In the genomic region with DNA sequence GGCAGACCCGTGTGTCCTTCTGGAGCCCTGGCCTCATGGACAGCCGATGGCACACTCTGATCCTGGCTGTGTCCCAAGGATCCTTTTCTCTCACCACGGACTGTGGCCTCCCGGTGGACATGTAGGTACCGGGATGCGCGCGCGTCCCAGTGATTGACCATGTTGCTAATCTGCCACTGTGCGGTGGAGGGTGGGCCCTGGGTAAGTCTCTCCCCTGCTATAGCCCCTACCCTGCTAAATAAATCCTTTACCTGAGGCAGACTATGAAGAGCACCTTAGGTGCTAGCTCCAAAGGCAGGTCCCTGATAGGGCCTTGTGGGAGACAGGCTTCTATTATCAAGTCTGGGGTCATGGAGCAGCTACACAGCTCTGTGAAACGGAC, we compare ENCODE assay signal across 10 mouse cellular contexts. TPM values are rescaled to one million over a fixed set of nuclear protein-coding genes. Genes with fewer than 3 reads are reported as not detected.
DNase-seq lines count a peak whose midpoint lies in the region; ATAC-seq and TF ChIP-seq lines count a peak whose summit lies in the region.
"Had no signal": no experiment of that assay in that cellular context is flagged by ENCODE, and none has a peak within 500 bp of the region (broad histone marks: within the 10 kb centered on the region; RNA-seq: fewer than 3 reads in every experiment).

No protein-coding gene starts in this region.

- H3K9ac ChIP-seq in liver, adult 2 months (ENCODE audit: low read depth, low read length), result no peak overlapping the region
- H3K9ac ChIP-seq in forebrain, embryonic 13.5 days, result peak overlapping the region; percentile 27; the same call in 1 of the 2 replicates
- H3K9ac ChIP-seq in limb, embryonic 11.5 days (ENCODE audit: low read length), result 0 out of 2 replicates have a peak overlapping the region, but pooled peaks have one; percentile 13
- H3K9ac ChIP-seq in neural tube, embryonic 12.5 days, result no peak overlapping the region
- no peak overlapping the region for H3K9ac ChIP-seq in heart, adult 2 months (ENCODE audit: low read depth, low read length)

- H3K36me3 ChIP-seq in liver, adult 2 months (ENCODE audit: control insufficient read depth, insufficient read depth, low read length), result no peaks in the 10 kb centered on the region
- H3K36me3 ChIP-seq in forebrain, embryonic 13.5 days (ENCODE audit: poor library complexity, severe bottlenecking), result no peaks in the 10 kb centered on the region
- H3K36me3 ChIP-seq in limb, embryonic 11.5 days (ENCODE audit: control insufficient read depth, insufficient read depth, low read length), result no peaks in the 10 kb centered on the region
- H3K36me3 ChIP-seq in neural tube, embryonic 12.5 days, result no peaks in the 10 kb centered on the region
- no peaks in the 10 kb centered on the region for H3K36me3 ChIP-seq in heart, adult 2 months (ENCODE audit: control insufficient read depth, insufficient read depth, low read length)

- no peaks in the 10 kb centered on the region for H3K4me1 ChIP-seq in liver, adult 2 months (ENCODE audit: control insufficient read depth, insufficient read depth, low read length)
- H3K4me1 ChIP-seq in forebrain, embryonic 13.5 days, result 0 out of 2 replicates have a peak, but pooled peaks cover 5% of the 10 kb centered on the region
- no peaks in the 10 kb centered on the region for H3K4me1 ChIP-seq in limb, embryonic 11.5 days (ENCODE audit: control insufficient read depth, insufficient read depth, low read length)
- H3K4me1 ChIP-seq in neural tube, embryonic 12.5 days, result peaks cover 6% of the 10 kb centered on the region; the same call in 1 of the 2 replicates
- no peaks in the 10 kb centered on the region for H3K4me1 ChIP-seq in heart, adult 2 months (ENCODE audit: control insufficient read depth, insufficient read depth, low read length)

- H3K27me3 ChIP-seq in liver, adult 2 months (ENCODE audit: control insufficient read depth, insufficient read depth, low read length), result no peaks in the 10 kb centered on the region
- no peaks in the 10 kb centered on the region; the same call in 1 of the 2 replicates for H3K27me3 ChIP-seq in forebrain, embryonic 13.5 days
- no peaks in the 10 kb centered on the region for H3K27me3 ChIP-seq in limb, embryonic 11.5 days (ENCODE audit: control insufficient read depth, insufficient read depth, low read length)
- H3K27me3 ChIP-seq in neural tube, embryonic 12.5 days (replicated peaks), result no peaks in the 10 kb centered on the region
- H3K27me3 ChIP-seq in heart, adult 2 months (ENCODE audit: control insufficient read depth, insufficient read depth, low read length), result no peaks in the 10 kb centered on the region

- no peak for DNase-seq in liver, adult 2 months (ENCODE audit: extremely low read depth, low read depth, low spot score)
- DNase-seq in liver, result no peak
- DNase-seq in limb, embryonic 11.5 days (ENCODE audit: low spot score), result no peak
- no peak for DNase-seq in adrenal gland, adult (ENCODE audit: inconsistent age in 2 of 2, low spot score in 1 of 2)
- DNase-seq in retina, embryonic 14.5 days (ENCODE audit: low spot score), result no peak
- no peak for DNase-seq in heart, adult 2 months
- DNase-seq: gastrocnemius, postnatal 25 days had no signal

- H3K4me2 ChIP-seq in forebrain, embryonic 13.5 days, result peak overlapping the region; percentile 44
- peak overlapping the region; percentile 36 for H3K4me2 ChIP-seq in limb, embryonic 11.5 days (ENCODE audit: low read depth, severe bottlenecking)
- peak overlapping the region; percentile 50 for H3K4me2 ChIP-seq in neural tube, embryonic 12.5 days (replicated peaks)

- no peaks in the 10 kb centered on the region for H3K79me2 ChIP-seq in liver, adult 2 months (ENCODE audit: control insufficient read depth, insufficient read depth, low read length)
- no peaks in the 10 kb centered on the region for H3K79me2 ChIP-seq in heart, adult 2 months (replicated peaks; ENCODE audit: control insufficient read depth, insufficient read depth, low read length)

- TF ChIP-seq POLR2A in liver, adult 2 months (IDR thresholded peaks at IDR 0.05; ENCODE audit: extremely low read depth, insufficient read depth, low read length), result no peak
- no peak for TF ChIP-seq POLR2A in heart, adult 2 months (IDR thresholded peaks at IDR 0.05; ENCODE audit: insufficient read depth, low read depth, low read length)

- TF ChIP-seq EP300 in heart, adult 2 months (IDR thresholded peaks at IDR 0.05; ENCODE audit: insufficient read depth, low read depth, low read length), result no peak

- no peak overlapping the region for H3K27ac ChIP-seq in liver, adult 2 months (replicated peaks; ENCODE audit: insufficient read depth, low read depth, low read length)
- H3K27ac ChIP-seq in forebrain, embryonic 13.5 days, result no peak overlapping the region
- H3K27ac ChIP-seq in limb, embryonic 11.5 days (replicated peaks; ENCODE audit: low read depth, low read length), result no peak overlapping the region
- H3K27ac ChIP-seq in neural tube, embryonic 12.5 days, result no peak overlapping the region
- no peak overlapping the region for H3K27ac ChIP-seq in heart, adult 2 months

- WGBS in liver, adult 2 months, result 44% methylated on average over 11 of the region's 11 CpGs
- WGBS in forebrain, embryonic 13.5 days, result 40% methylated on average over 11 of the region's 11 CpGs
- 30% methylated on average over 11 of the region's 11 CpGs for WGBS in limb, embryonic 11.5 days
- 37% methylated on average over 11 of the region's 11 CpGs for WGBS in neural tube, embryonic 12.5 days
- 32% methylated on average over 11 of the region's 11 CpGs for WGBS in heart, adult 2 months

- no peak for ATAC-seq in forebrain, embryonic 13.5 days
- no peak for ATAC-seq in limb, embryonic 11.5 days (ENCODE audit: insufficient number of reproducible peaks, low FRiP score, low TSS enrichment, low read depth)
- ATAC-seq in neural tube, embryonic 12.5 days (ENCODE audit: low FRiP score, low read depth), result peak; percentile 56

- no peak for TF ChIP-seq CTCF in liver, adult 2 months (IDR thresholded peaks at IDR 0.05; ENCODE audit: low read depth, low read length)
- TF ChIP-seq CTCF in heart, adult 2 months (IDR thresholded peaks at IDR 0.05), result no peak

- H3K9me3 ChIP-seq in forebrain, embryonic 13.5 days (replicated peaks), result no peaks in the 10 kb centered on the region
- no peaks in the 10 kb centered on the region for H3K9me3 ChIP-seq in limb, embryonic 11.5 days (ENCODE audit: control insufficient read depth, low read length)
- no peaks in the 10 kb centered on the region for H3K9me3 ChIP-seq in neural tube, embryonic 12.5 days

- intact Hi-C loops in heart, adult 2 months (cut with DNase I), result no loop called here

- peak overlapping the region; percentile 32; the same call in 1 of the 2 replicates for H3K4me3 ChIP-seq in liver, adult 2 months (ENCODE audit: insufficient read depth, low read depth, low read length)
- H3K4me3 ChIP-seq in forebrain, embryonic 13.5 days, result peak overlapping the region; percentile 17; the same call in 1 of the 2 replicates
- H3K4me3 ChIP-seq in limb, embryonic 11.5 days (ENCODE audit: low read depth, low read length), result no peak overlapping the region
- H3K4me3 ChIP-seq in neural tube, embryonic 12.5 days, result 0 out of 2 replicates have a peak overlapping the region, but pooled peaks have one; percentile 15
- no peak overlapping the region for H3K4me3 ChIP-seq in heart, adult 2 months

RNA-seq across cellular contexts. Expression of gene Gm3285, which starts 3.0 kb away (rescaled TPM):
- total RNA-seq in liver, adult 2 months (2014; rRNA removed), result not detected in 2 replicates
- not detected in 2 replicates for polyA plus RNA-seq in liver, adult 2 months (2012; rRNA removed)
- not detected in 2 replicates for polyA plus RNA-seq in forebrain, embryonic 13.5 days (2015; fragmentation: Nextera tagmentation; extraction: Ambion mirVana)
- not detected in 2 replicates for polyA plus RNA-seq in limb, embryonic 11.5 days (2014; fragmentation: Nextera tagmentation; extraction: Ambion mirVana)
- not detected in 2 replicates for polyA plus RNA-seq in neural tube, embryonic 12.5 days (2016; fragmentation: Nextera tagmentation; extraction: Ambion mirVana)
- not detected for total RNA-seq in heart, adult 2 months (2021)
- not detected in 2 replicates for polyA plus RNA-seq in heart, adult 2 months (2012; rRNA removed)
- total RNA-seq: gastrocnemius, postnatal 25 days; neutrophil, adult 5-6 weeks had no signal

RNA-seq across cellular contexts. Expression of gene Gm10318, which starts 12.1 kb away (rescaled TPM):
- not detected in 2 replicates for total RNA-seq in liver, adult 2 months (2014; rRNA removed)
- polyA plus RNA-seq in liver, adult 2 months (2012; rRNA removed), result not detected in 2 replicates
- polyA plus RNA-seq in forebrain, embryonic 13.5 days (2015; fragmentation: Nextera tagmentation; extraction: Ambion mirVana), result not detected in 2 replicates
- polyA plus RNA-seq in limb, embryonic 11.5 days (2014; fragmentation: Nextera tagmentation; extraction: Ambion mirVana), result not detected in 2 replicates
- polyA plus RNA-seq in neural tube, embryonic 12.5 days (2016; fragmentation: Nextera tagmentation; extraction: Ambion mirVana), result not detected in 2 replicates
- not detected for total RNA-seq in heart, adult 2 months (2021)
- not detected in 2 replicates for polyA plus RNA-seq in heart, adult 2 months (2012; rRNA removed)
- total RNA-seq: gastrocnemius, postnatal 25 days; neutrophil, adult 5-6 weeks had no signal

RNA-seq across cellular contexts. Expression of gene Gm36176, which starts 18.1 kb away (rescaled TPM):
- total RNA-seq in liver, adult 2 months (2014; rRNA removed), result not detected in 2 replicates
- not detected in 2 replicates for polyA plus RNA-seq in liver, adult 2 months (2012; rRNA removed)
- polyA plus RNA-seq in forebrain, embryonic 13.5 days (2015; fragmentation: Nextera tagmentation; extraction: Ambion mirVana), result not detected in 2 replicates
- polyA plus RNA-seq in limb, embryonic 11.5 days (2014; fragmentation: Nextera tagmentation; extraction: Ambion mirVana), result not detected in 2 replicates
- not detected in 2 replicates for polyA plus RNA-seq in neural tube, embryonic 12.5 days (2016; fragmentation: Nextera tagmentation; extraction: Ambion mirVana)
- not detected for total RNA-seq in heart, adult 2 months (2021)
- not detected in 2 replicates for polyA plus RNA-seq in heart, adult 2 months (2012; rRNA removed)
- total RNA-seq: gastrocnemius, postnatal 25 days; neutrophil, adult 5-6 weeks had no signal

RNA-seq across cellular contexts. Expression of gene Krtap10-10, which starts 29.0 kb away (rescaled TPM):
- not detected in 2 replicates for total RNA-seq in liver, adult 2 months (2014; rRNA removed)
- not detected in 2 replicates for polyA plus RNA-seq in liver, adult 2 months (2012; rRNA removed)
- not detected in 2 replicates for polyA plus RNA-seq in forebrain, embryonic 13.5 days (2015; fragmentation: Nextera tagmentation; extraction: Ambion mirVana)
- not detected in 2 replicates for polyA plus RNA-seq in limb, embryonic 11.5 days (2014; fragmentation: Nextera tagmentation; extraction: Ambion mirVana)
- not detected in 2 replicates for polyA plus RNA-seq in neural tube, embryonic 12.5 days (2016; fragmentation: Nextera tagmentation; extraction: Ambion mirVana)
- total RNA-seq in heart, adult 2 months (2021), result not detected
- not detected in 2 replicates for polyA plus RNA-seq in heart, adult 2 months (2012; rRNA removed)
- total RNA-seq: gastrocnemius, postnatal 25 days; neutrophil, adult 5-6 weeks had no signal

RNA-seq across cellular contexts. Expression of gene Lrrc3, which starts 37.6 kb away (rescaled TPM):
- total RNA-seq in liver, adult 2 months (2014; rRNA removed), result 20.9 and 26.7 TPM in 2 replicates
- 57.0 and 64.1 TPM in 2 replicates for polyA plus RNA-seq in liver, adult 2 months (2012; rRNA removed)
- 4.7 and 6.8 TPM in 2 replicates for polyA plus RNA-seq in forebrain, embryonic 13.5 days (2015; fragmentation: Nextera tagmentation; extraction: Ambion mirVana)
- 1.4 and 1.5 TPM in 2 replicates for polyA plus RNA-seq in limb, embryonic 11.5 days (2014; fragmentation: Nextera tagmentation; extraction: Ambion mirVana)
- 8.0 and 8.4 TPM in 2 replicates for polyA plus RNA-seq in neural tube, embryonic 12.5 days (2016; fragmentation: Nextera tagmentation; extraction: Ambion mirVana)
- under 1 TPM; 0.57 to 0.86 TPM for total RNA-seq in heart, adult 2 months (2021)
- polyA plus RNA-seq in heart, adult 2 months (2012; rRNA removed), result 0.62 and 0.85 TPM in 2 replicates

Comparison
In these comparisons a context has a peak if more than half of its experiments do, and no peak if none do; other contexts are left out.
1. H3K4me3 ChIP-seq: peak in liver, adult 2 months (single experiment), forebrain, embryonic 13.5 days (single experiment) and neural tube, embryonic 12.5 days (single experiment); none in limb, embryonic 11.5 days (single experiment) and heart, adult 2 months (single experiment).
2. H3K9ac ChIP-seq: peak in forebrain, embryonic 13.5 days (single experiment) and limb, embryonic 11.5 days (single experiment); none in liver, adult 2 months (single experiment), neural tube, embryonic 12.5 days (single experiment) and heart, adult 2 months (single experiment).
3. Peak in every context shown above with its lines, with median percentiles within 50 percentile points of each other: H3K4me2 ChIP-seq.